Mouse (Mus musculus) neural tube, embryonic 14.5 days (tissue): ENCODE results near the gene Emg1. TPM values are rescaled to one million over a fixed set of nuclear protein-coding genes. Genes with fewer than 3 reads are reported as not detected.

Experiments
- ATAC-seq: fragments of 200-750 bp; cut with Nextera tagmentation; 2 replicates; pipeline ENCODE4 v1.8.0; 2017; ENCODE audit warnings: low read depth, mild to moderate bottlenecking, moderate TSS enrichment, moderate library complexity
- H3K27ac ChIP-seq: fragments of 300-500 bp; sonication (generic); 2 replicates; pipeline ENCODE4 v1.5.1; 2014; ENCODE audit warnings: low read depth, mild to moderate bottlenecking, control low read depth, low read length, moderate library complexity, mixed read lengths
- H3K27me3 ChIP-seq: fragments of 300-500 bp; sonication (generic); 2 replicates; pipeline ENCODE4 v1.6.1; 2014; ENCODE audit warnings: low read length; ENCODE audit not compliant: control insufficient read depth, insufficient read depth
- H3K36me3 ChIP-seq: fragments of 300-500 bp; sonication (generic); 2 replicates; pipeline ENCODE4 v1.6.1; 2014; ENCODE audit warnings: low read length, mixed read lengths; ENCODE audit not compliant: control insufficient read depth, insufficient read depth
- H3K4me1 ChIP-seq: fragments of 300-500 bp; sonication (generic); 2 replicates; pipeline ENCODE4 v1.6.1; 2014; ENCODE audit warnings: low read length; ENCODE audit not compliant: control insufficient read depth, insufficient read depth
- H3K4me2 ChIP-seq: fragments of 300-500 bp; sonication (generic); 2 replicates; pipeline ENCODE4 v1.6.1; 2014; ENCODE audit warnings: mild to moderate bottlenecking, low read depth, low read length, control low read depth
- H3K4me3 ChIP-seq: fragments of 300-500 bp; sonication (generic); 2 replicates; pipeline ENCODE4 v1.5.1; 2014; ENCODE audit warnings: low read depth, low read length, control low read depth, mixed read lengths
- H3K9ac ChIP-seq: fragments of 300-500 bp; sonication (generic); replicated peaks from 2 replicates; pipeline ENCODE4 v1.6.1; 2014; ENCODE audit warnings: low read depth, mild to moderate bottlenecking, control low read depth, low read length, mixed read lengths
- H3K9me3 ChIP-seq: fragments of 300-500 bp; sonication (generic); 2 replicates; pipeline ENCODE4 v1.6.1; 2016; ENCODE audit warnings: low read length; ENCODE audit not compliant: control insufficient read depth
- WGBS: fragments of 180-500 bp; shearing (Covaris S2); extraction: QIAGEN DNeasy Blood & Tissue Kit; methylation state at CpG from one replicate; pipeline ENCODE4 v1.1.7; 2014; 5-methylcytosine and 5-hydroxymethylcytosine counted together
- polyA plus RNA-seq: library from polyadenylated mRNA; unstranded; fragments of >200 nt; fragmentation: Nextera tagmentation; extraction: Ambion mirVana; gene quantifications from 2 replicates; pipeline ENCODE4 v1.2.1, GENCODE M21; 2014

The Emg1 gene
- polyA plus RNA-seq, 1 experiment from 2014 or later = 94.2 TPM

GRCm38 (mm10) chr6:124732476-124733370 lies 20.7 kb upstream of the Emg1 start:
- 43% methylated on average over 19 of the region's 19 CpGs for WGBS
- Histone ChIP-seq H3K4me1 (no peaks in the 10 kb centered on the region), H3K36me3 (no peaks in the 10 kb centered on the region), H3K4me2 (no peak overlapping the region), H3K27me3 (no peaks in the 10 kb centered on the region), H3K4me3 (no peak overlapping the region), H3K27ac (no peak overlapping the region), H3K9ac (no peak overlapping the region), H3K9me3 (no peaks in the 10 kb centered on the region)
- no peak for ATAC-seq

- H3K4me2 ChIP-seq = no peak overlapping the region
- no peak for ATAC-seq
- no peaks in the 10 kb centered on the region for H3K9me3 ChIP-seq
- H3K4me1 ChIP-seq = no peaks in the 10 kb centered on the region
- 89% methylated on average over 7 of the region's 7 CpGs for WGBS
- no peak overlapping the region for H3K9ac ChIP-seq
- no peaks in the 10 kb centered on the region for H3K36me3 ChIP-seq
- H3K27me3 ChIP-seq = no peaks in the 10 kb centered on the region
- H3K27ac ChIP-seq = no peak overlapping the region
- no peak overlapping the region for H3K4me3 ChIP-seq
Observed at GRCm38 (mm10) chr6:124731038-124731437, 19.1 kb upstream of the Emg1 start.

GRCm38 (mm10) chr6:124729850-124730705 lies 18.1 kb upstream of the Emg1 start:
- no peak overlapping the region for H3K27ac ChIP-seq
- H3K4me2 ChIP-seq = no peak overlapping the region
- WGBS = 88% methylated on average over 8 of the region's 8 CpGs
- ATAC-seq = no peak
- H3K27me3 ChIP-seq = no peaks in the 10 kb centered on the region
- no peaks in the 10 kb centered on the region for H3K4me1 ChIP-seq
- no peaks in the 10 kb centered on the region for H3K36me3 ChIP-seq
- H3K9me3 ChIP-seq = no peaks in the 10 kb centered on the region
- no peak overlapping the region for H3K4me3 ChIP-seq
- no peak overlapping the region for H3K9ac ChIP-seq

GRCm38 (mm10) chr6:124728621-124729020 lies 16.6 kb upstream of the Emg1 start:
- no peaks in the 10 kb centered on the region for H3K4me1 ChIP-seq
- H3K27ac ChIP-seq = no peak overlapping the region
- ATAC-seq = no peak
- H3K36me3 ChIP-seq = no peaks in the 10 kb centered on the region
- 91% methylated on average over 10 of the region's 10 CpGs for WGBS
- H3K9ac ChIP-seq = no peak overlapping the region
- H3K9me3 ChIP-seq = no peaks in the 10 kb centered on the region
- H3K4me3 ChIP-seq = no peak overlapping the region
- H3K4me2 ChIP-seq = no peak overlapping the region
- no peaks in the 10 kb centered on the region for H3K27me3 ChIP-seq

GRCm38 (mm10) chr6:124724472-124724871 lies 12.5 kb upstream of the Emg1 start:
- no peaks in the 10 kb centered on the region for H3K9me3 ChIP-seq
- no peak for ATAC-seq

GRCm38 (mm10) chr6:124723541-124723940 lies 11.6 kb upstream of the Emg1 start:
- H3K27ac ChIP-seq = no peak overlapping the region
- H3K9ac ChIP-seq = no peak overlapping the region
- H3K4me2 ChIP-seq = no peak overlapping the region
- no peaks in the 10 kb centered on the region for H3K36me3 ChIP-seq
- no peaks in the 10 kb centered on the region for H3K4me1 ChIP-seq
- 79% methylated on average over 8 of the region's 8 CpGs for WGBS
- no peaks in the 10 kb centered on the region for H3K9me3 ChIP-seq
- no peak for ATAC-seq
- H3K27me3 ChIP-seq = no peaks in the 10 kb centered on the region
- H3K4me3 ChIP-seq = no peak overlapping the region

More at GRCm38 (mm10) chr6:124724472-124724871, 12.5 kb upstream of the Emg1 start:
- H3K4me1 ChIP-seq = no peaks in the 10 kb centered on the region
- no peaks in the 10 kb centered on the region for H3K27me3 ChIP-seq
- H3K36me3 ChIP-seq = no peaks in the 10 kb centered on the region
- H3K27ac ChIP-seq = no peak overlapping the region
- no peak overlapping the region for H3K4me3 ChIP-seq
- no peak overlapping the region for H3K4me2 ChIP-seq
- no peak overlapping the region for H3K9ac ChIP-seq
- WGBS = 93% methylated on average over 10 of the region's 10 CpGs

GRCm38 (mm10) chr6:124722876-124723473 lies 11.0 kb upstream of the Emg1 start:
- Histone ChIP-seq H3K36me3 (no peaks in the 10 kb centered on the region), H3K4me2 (no peak overlapping the region), H3K9me3 (no peaks in the 10 kb centered on the region), H3K9ac (no peak overlapping the region), H3K4me3 (no peak overlapping the region), H3K4me1 (no peaks in the 10 kb centered on the region), H3K27ac (no peak overlapping the region), H3K27me3 (no peaks in the 10 kb centered on the region)
- ATAC-seq = no peak
- WGBS = 82% methylated on average over 6 of the region's 6 CpGs

- H3K27ac ChIP-seq = no peak overlapping the region
- ATAC-seq = no peak
- peaks cover 11% of the 10 kb centered on the region for H3K36me3 ChIP-seq
- 63% methylated on average over 11 of the region's 11 CpGs for WGBS
- H3K4me2 ChIP-seq = no peak overlapping the region
- H3K9ac ChIP-seq = no peak overlapping the region
- H3K9me3 ChIP-seq = no peaks in the 10 kb centered on the region
- no peak overlapping the region for H3K4me3 ChIP-seq
- no peaks in the 10 kb centered on the region for H3K4me1 ChIP-seq
- H3K27me3 ChIP-seq = no peaks in the 10 kb centered on the region
Observed at GRCm38 (mm10) chr6:124720904-124721303, 8.9 kb upstream of the Emg1 start.
